Mouse (Mus musculus): Measurements from ENCODE around the gene Ctsl. TPM values are rescaled to one million over a fixed set of nuclear protein-coding genes. Genes with fewer than 3 reads are reported as not detected.
A peak's percentile ranks its signal among the peaks of the same experiment; 100 is the strongest.

The Ctsl gene
- total RNA-seq, 2 experiments from 2014 or later: 56.8 to 57.5 TPM

GRCm38 (mm10) chr13:64315483-64316050 lies 55.1 kb downstream of the Ctsl start:
- ATAC-seq (ENCODE audit: poor library complexity, severe bottlenecking): peak; percentile 43

- no peak for ATAC-seq (ENCODE audit: poor library complexity, severe bottlenecking)
Observed at GRCm38 (mm10) chr13:64314041-64314440, 56.6 kb downstream of the Ctsl start.

GRCm38 (mm10) chr13:64312916-64313289 lies 57.8 kb downstream of the Ctsl start:
- ATAC-seq (ENCODE audit: poor library complexity, severe bottlenecking): peak; percentile 3

DNA sequence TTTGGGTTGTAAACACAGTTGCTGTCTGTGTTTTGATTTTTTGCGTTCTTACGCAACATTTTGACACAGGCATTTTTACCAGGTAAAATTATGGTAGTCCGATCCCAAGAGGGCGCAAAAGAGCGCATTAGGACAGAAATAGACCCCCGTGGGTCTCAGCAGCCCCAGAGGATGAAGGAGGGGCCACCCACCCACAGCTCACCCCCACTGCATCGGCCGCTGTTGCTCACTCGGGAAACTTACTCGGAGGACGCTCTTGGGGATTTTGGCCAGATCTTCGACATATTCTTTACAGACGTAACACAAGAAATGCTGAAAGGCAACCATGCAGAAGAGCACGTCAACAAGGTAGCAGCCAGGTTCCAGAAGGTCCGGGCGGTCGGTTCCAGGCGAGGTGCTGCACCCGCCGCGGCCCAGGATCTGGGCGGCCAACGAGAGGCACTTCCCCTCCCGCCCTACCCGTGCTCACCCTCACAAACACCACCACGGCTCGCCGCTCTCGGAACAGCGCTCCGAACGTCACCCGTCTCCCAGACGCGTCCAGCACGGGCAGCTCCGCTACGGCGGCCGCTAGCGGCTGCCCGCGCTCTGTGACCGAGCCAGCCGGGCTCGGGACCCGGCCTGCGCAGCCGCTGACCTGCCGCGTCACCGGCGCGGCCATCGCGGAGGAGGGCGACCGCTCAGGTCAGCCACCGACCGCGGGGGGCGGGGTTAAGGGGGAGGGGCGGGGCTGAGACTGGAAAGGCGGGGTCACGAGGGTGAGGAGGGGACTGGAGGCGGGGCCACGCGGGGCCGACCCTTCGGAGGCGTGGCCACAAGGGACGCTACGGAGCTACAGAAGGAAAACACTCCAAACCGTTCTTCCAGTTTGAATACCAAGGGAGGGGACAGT lies 58.4 kb downstream of the Ctsl start, which contains the start of gene Aaed1:
Aaed1 (minus strand) TSS at position 687 of the 892 bp plus-strand sequence.
- ATAC-seq (ENCODE audit: poor library complexity, severe bottlenecking): peak; percentile 79

DNA sequence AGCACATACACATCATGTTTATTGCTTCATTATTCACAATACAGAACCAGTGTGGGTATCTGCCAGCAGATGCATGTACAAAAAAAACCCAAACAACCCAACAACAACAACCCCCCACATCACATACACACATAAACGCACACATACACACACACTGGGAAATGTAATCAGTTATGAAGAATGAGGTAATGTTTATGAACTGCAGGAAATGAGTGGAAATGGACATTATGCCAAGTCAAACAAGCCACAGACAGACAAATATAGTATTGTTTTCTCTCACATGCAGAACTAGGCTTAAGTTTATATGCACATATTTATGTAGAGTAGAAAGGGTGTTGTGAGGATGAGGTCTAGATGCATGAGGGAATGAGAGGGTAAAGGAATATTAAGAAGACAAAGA lies 59.4 kb downstream of the Ctsl start:
- ATAC-seq (ENCODE audit: poor library complexity, severe bottlenecking): no peak

DNA sequence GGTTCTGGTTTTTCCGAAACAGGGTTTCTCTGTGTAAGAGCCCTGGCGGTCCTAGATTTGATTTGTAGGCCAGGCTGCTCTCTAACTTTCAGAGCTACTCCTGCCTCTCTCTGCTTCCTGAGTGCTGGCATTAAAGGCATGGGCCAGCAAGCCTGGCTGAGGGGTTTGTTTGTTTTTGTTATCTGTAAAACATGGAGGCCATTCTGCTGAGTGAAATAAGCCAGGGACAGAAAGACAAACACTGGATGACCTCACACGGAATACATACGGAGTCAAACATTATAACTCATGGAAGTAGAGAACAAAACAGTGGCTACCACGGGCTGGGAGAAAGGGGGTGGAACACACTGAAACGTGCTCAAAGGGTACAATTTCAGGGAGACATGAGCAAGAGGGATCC lies 60.1 kb downstream of the Ctsl start:
- no peak for ATAC-seq (ENCODE audit: poor library complexity, severe bottlenecking)

GRCm38 (mm10) chr13:64309842-64310241 lies 60.8 kb downstream of the Ctsl start:
- no peak for ATAC-seq (ENCODE audit: poor library complexity, severe bottlenecking)

Other genes with a start within 250 kb of the Ctsl start
- gene Slc35d2, start 241.5 kb downstream of the Ctsl start, total RNA-seq (2015): 11.2 and 16.0 TPM in 2 replicates
- 18.1 and 18.4 TPM in 2 replicates for gene Slc35d2, start 241.5 kb downstream of the Ctsl start, total RNA-seq (2017)
- gene Zfp367, start 217.7 kb downstream of the Ctsl start, total RNA-seq (2015): 26.4 and 34.6 TPM in 2 replicates
- gene Zfp367, start 217.7 kb downstream of the Ctsl start, total RNA-seq (2017): 38.7 and 48.5 TPM in 2 replicates
- gene Habp4, start 209.1 kb downstream of the Ctsl start, total RNA-seq (2015): 6.2 and 7.2 TPM in 2 replicates
- 5.0 and 6.5 TPM in 2 replicates for gene Habp4, start 209.1 kb downstream of the Ctsl start, total RNA-seq (2017)
- gene Cdc14b, start 95.6 kb downstream of the Ctsl start, total RNA-seq (2015): 5.0 and 5.1 TPM in 2 replicates
- 3.7 and 5.1 TPM in 2 replicates for gene Cdc14b, start 95.6 kb downstream of the Ctsl start, total RNA-seq (2017)
- 38.0 and 44.8 TPM in 2 replicates for gene Aaed1, start 58.2 kb downstream of the Ctsl start, total RNA-seq (2015)
- gene Aaed1, start 58.2 kb downstream of the Ctsl start, total RNA-seq (2017): 63.4 and 67.7 TPM in 2 replicates
- gene Cdk20, start 61.4 kb upstream of the Ctsl start, total RNA-seq (2015): 2.5 and 4.2 TPM in 2 replicates
- 4.5 and 5.2 TPM in 2 replicates for gene Cdk20, start 61.4 kb upstream of the Ctsl start, total RNA-seq (2017)
- gene Fam240b, start 126.9 kb upstream of the Ctsl start, total RNA-seq (2015): not detected in 2 replicates
- not detected in 2 replicates for gene Fam240b, start 126.9 kb upstream of the Ctsl start, total RNA-seq (2017)

Data from megakaryocyte, adult 5-6 weeks (primary cell).